Mouse (Mus musculus) heart, adult 9 months (tissue): ENCODE data around the gene Rufy1.

Source experiments
- DNase-seq, 2 experiments: peaks; one replicate each; pipeline ENCODE4 v3.0.0; 2022; ENCODE audit warnings: low spot score in 2 of 2

The Rufy1 gene

DNA sequence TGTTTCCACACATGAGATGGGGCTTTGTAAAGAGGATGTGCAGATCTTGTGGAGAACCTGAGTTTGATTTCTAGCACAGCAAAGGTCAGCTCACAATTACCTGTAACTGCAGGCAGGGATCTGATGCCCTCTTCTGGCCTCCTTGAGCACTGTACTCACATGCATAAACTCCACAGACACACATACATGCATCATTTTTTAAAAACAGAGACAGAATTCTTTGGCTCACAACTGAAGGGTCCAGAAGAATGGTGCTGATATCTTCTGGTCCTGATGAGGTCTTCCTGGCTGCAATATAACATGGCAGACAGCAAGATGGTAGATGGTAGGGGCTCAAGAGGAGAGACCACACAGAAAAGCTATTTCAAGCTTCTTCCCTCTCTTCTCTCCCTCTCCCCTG is 76.8 kb downstream of the Rufy1 start, which contains the start of gene Cby3:
TSS of gene Cby3 (plus strand) at position 301 of the 400 bp plus-strand sequence.
- no peak for DNase-seq

DNA sequence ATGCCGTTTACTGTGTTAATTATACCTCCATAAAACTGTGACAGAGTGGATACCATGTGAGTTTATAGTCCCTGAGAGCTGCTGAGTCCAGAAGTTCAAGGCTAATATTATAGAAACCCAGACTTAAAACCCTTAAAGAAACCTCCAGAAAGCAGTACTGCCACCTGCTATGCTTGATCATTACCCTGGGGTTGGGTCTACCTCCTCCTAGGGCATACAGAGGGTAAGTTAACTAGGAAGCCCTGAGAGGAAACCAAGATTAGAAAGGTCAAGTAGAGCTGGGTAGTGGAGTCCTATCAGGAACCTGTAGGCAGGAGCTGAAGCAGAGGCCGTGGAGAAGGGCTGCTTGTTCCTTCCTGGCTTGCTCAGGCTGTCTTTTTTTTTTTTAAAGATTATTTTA is 78.7 kb downstream of the Rufy1 start:
- DNase-seq, result no peak

DNA sequence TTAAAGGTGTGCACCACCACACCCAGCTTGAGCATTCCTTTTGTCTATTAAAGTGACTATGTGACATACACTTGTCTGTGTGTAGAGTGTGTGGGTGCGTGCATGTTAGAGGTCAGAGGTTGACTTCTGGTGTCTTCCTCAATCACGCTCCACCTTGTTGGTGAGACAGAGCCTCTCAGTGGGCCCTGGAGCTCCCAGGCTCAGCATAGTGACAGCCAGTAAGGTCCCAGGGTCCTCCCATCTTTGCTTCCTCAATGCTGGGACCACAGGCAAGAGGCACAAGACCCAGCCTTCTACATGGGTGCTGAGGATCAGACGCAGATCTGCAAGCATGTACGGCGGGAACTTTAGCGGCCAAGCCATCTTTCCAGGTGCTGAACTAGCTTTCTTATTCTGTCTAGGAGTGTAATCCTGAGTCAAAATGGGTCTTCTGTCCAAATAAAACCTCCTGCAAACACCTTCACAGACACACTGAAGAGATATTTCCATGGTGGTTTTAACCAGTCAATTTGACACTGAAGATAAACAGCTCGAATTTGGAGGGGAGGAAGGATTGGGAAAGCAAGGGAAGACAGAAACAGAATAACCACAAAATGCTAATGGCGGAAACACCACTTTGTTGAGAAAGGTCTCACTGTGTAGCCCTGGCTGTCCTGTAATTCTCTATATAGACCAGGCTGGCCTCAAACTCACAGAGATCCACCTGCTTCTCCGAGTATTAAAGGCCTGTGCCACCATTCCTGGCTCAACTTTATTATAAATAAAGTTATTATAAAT is 84.5 kb downstream of the Rufy1 start:
- DNase-seq, result no peak

DNA sequence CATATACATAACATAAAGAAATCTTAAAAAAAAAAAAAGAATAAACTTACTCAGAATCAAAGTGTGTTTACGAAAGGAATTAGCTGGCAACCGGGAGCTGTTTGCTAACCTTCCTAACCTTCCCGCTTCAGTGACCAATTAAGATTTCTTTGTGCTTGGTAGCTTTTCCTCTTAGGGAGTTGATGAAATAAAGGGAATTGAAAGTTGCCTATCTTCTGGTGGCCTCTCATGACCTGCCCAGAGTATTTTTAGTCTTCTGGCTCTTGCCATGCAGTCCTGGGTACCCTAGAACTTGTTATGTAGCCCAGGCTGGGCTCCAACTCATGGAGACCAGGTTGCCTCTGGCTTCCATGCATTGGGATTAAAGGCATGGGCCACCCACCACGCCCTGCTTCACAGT is 85.4 kb downstream of the Rufy1 start:
- DNase-seq, result no peak
